Mouse (Mus musculus): ENCODE data around the gene Nrg3. TPM values are rescaled to one million over a fixed set of nuclear protein-coding genes. Genes with fewer than 3 reads are reported as not detected.

Gene Nrg3
- polyA plus RNA-seq, 1 experiment from 2014 or later, result 1.3 TPM

DNA sequence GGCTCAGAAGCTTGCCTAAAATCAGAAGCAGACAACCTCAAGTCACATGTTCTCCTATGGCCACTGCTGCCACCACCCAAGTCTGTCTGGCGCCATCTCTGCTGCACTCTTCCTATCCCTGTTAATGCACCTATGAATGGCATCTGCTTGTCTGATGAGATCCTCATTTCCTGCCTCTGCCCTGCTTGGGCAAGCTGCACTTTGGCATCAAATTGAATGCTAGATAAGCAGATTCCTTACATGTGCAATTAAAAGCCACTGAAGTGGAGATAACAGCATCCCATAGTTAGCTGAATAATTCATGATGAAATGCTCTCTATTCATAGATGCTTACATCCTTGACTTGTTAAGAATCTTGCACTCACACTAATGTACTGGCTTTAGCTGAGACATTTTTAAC, 648.0 kb downstream of the Nrg3 start:
- Histone ChIP-seq H3K27ac (ENCODE audit: low read depth, low read length) (no peak overlapping the region), H3K27me3 (ENCODE audit: control insufficient read depth, insufficient read depth, low read length) (no peaks in the 10 kb centered on the region), H3K4me1 (ENCODE audit: control insufficient read depth, insufficient read depth, low read length) (no peaks in the 10 kb centered on the region), H3K4me2 (replicated peaks; ENCODE audit: low read depth, low read length) (no peak overlapping the region), H3K9me3 (ENCODE audit: control insufficient read depth, low read length) (no peaks in the 10 kb centered on the region), H3K9ac (ENCODE audit: low read depth, low read length) (no peak overlapping the region), H3K36me3 (ENCODE audit: control insufficient read depth, insufficient read depth, low read length) (no peaks in the 10 kb centered on the region), H3K4me3 (ENCODE audit: low read length) (no peak overlapping the region)
- ATAC-seq (ENCODE audit: low FRiP score, low TSS enrichment), result no peak
- 64% methylated on average over 1 of the region's 1 CpGs for WGBS

DNA sequence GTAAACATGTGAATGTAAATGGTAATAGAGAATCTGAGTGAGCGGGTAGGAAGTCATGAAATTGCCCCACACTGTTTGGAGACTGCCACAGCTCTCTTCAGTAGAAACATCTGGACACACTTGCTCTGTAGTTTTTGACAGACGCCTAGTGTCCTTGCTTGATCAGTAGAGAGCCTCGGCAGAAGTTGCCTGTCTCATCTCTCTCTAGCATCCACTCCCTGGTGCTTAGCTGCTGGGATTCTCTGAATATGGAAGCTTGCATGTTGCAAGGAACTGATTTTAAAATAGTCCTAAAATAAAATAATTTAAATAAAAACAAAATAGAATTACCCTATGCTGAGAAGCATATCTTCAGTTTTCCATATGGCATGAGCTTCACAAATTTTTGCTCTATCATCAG, 675.9 kb downstream of the Nrg3 start:
- H3K27ac ChIP-seq (ENCODE audit: low read depth, low read length), result no peak overlapping the region
- H3K4me1 ChIP-seq (ENCODE audit: control insufficient read depth, insufficient read depth, low read length), result no peaks in the 10 kb centered on the region
- 81% methylated on average over 3 of the region's 3 CpGs for WGBS
- no peaks in the 10 kb centered on the region for H3K36me3 ChIP-seq (ENCODE audit: control insufficient read depth, insufficient read depth, low read length)
- no peaks in the 10 kb centered on the region for H3K27me3 ChIP-seq (ENCODE audit: control insufficient read depth, insufficient read depth, low read length)
- H3K4me2 ChIP-seq (replicated peaks; ENCODE audit: low read depth, low read length), result no peak overlapping the region
- H3K9ac ChIP-seq (ENCODE audit: low read depth, low read length), result no peak overlapping the region
- no peak for ATAC-seq (ENCODE audit: low FRiP score, low TSS enrichment)
- H3K9me3 ChIP-seq (ENCODE audit: control insufficient read depth, low read length), result no peaks in the 10 kb centered on the region
- H3K4me3 ChIP-seq (ENCODE audit: low read length), result no peak overlapping the region

DNA sequence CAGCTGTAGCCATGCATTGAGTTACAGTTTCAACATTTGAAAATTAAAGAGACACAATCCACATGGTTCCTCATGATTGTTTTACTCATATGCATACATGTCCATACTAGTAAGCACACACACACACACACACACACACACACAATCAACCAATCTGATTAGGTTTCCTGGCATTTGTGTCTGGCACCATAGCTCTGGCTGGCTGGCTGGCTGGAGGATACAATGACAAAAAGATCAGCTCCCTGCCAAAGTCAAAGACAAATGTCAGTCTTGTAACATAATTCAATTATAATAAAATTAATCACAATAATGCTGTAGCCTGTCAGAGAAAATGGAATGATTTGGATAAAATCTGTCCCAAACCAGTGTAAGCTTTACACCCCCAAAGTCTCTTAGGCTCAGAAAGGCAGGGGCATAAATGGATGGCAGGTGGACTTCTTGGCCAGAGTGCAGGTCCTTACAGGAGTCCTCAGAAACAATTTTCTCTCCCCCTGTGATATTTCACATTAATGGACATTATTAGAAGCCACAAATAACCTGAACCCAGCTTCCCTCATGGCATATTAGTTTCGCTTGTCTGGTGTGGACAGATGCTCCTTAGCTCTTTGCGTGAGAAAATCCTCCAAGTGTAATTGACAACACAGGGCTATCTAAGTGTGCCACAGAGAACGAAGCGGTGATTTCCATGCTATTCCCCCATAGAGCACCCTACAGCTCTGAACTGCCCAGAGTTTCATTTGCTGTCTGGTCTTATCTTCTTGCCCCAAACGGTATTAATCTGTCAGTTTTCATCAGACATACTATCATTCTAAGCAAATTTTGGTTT, 697.4 kb downstream of the Nrg3 start:
- H3K4me3 ChIP-seq (ENCODE audit: low read length), result no peak overlapping the region
- no peaks in the 10 kb centered on the region for H3K4me1 ChIP-seq (ENCODE audit: control insufficient read depth, insufficient read depth, low read length)
- no peaks in the 10 kb centered on the region for H3K9me3 ChIP-seq (ENCODE audit: control insufficient read depth, low read length)
- 93% methylated on average over 5 of the region's 5 CpGs for WGBS
- no peak overlapping the region for H3K27ac ChIP-seq (ENCODE audit: low read depth, low read length)
- H3K4me2 ChIP-seq (replicated peaks; ENCODE audit: low read depth, low read length), result no peak overlapping the region
- H3K36me3 ChIP-seq (ENCODE audit: control insufficient read depth, insufficient read depth, low read length), result no peaks in the 10 kb centered on the region
- no peak for ATAC-seq (ENCODE audit: low FRiP score, low TSS enrichment)
- no peaks in the 10 kb centered on the region for H3K27me3 ChIP-seq (ENCODE audit: control insufficient read depth, insufficient read depth, low read length)
- no peak overlapping the region for H3K9ac ChIP-seq (ENCODE audit: low read depth, low read length)

DNA sequence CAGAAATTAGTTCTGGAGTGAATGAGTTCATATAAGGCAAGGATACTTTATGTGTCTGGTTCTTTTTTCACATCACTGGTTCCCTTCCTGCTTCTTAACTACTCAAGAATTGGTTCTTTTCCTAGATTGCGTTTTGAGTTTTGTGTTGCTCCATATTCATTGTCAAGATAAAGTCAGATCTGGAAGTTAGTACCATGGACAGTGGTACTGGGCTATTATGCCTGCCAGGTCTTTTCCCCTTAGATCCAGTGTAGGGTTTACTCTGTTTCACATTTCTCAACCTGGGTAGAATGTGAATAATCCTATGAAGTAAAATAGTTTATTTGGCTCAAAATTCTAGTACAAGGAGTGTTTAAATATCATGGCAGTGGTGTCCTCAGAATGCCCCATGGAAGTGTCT, 698.1 kb downstream of the Nrg3 start:
- Histone ChIP-seq H3K9ac (ENCODE audit: low read depth, low read length) (no peak overlapping the region), H3K4me1 (ENCODE audit: control insufficient read depth, insufficient read depth, low read length) (no peaks in the 10 kb centered on the region), H3K27ac (ENCODE audit: low read depth, low read length) (no peak overlapping the region), H3K9me3 (ENCODE audit: control insufficient read depth, low read length) (no peaks in the 10 kb centered on the region), H3K4me2 (replicated peaks; ENCODE audit: low read depth, low read length) (no peak overlapping the region), H3K4me3 (ENCODE audit: low read length) (no peak overlapping the region), H3K27me3 (ENCODE audit: control insufficient read depth, insufficient read depth, low read length) (no peaks in the 10 kb centered on the region), H3K36me3 (ENCODE audit: control insufficient read depth, insufficient read depth, low read length) (no peaks in the 10 kb centered on the region)
- ATAC-seq (ENCODE audit: low FRiP score, low TSS enrichment), result no peak
- WGBS, result 48% methylated on average over 1 of the region's 1 CpGs

DNA sequence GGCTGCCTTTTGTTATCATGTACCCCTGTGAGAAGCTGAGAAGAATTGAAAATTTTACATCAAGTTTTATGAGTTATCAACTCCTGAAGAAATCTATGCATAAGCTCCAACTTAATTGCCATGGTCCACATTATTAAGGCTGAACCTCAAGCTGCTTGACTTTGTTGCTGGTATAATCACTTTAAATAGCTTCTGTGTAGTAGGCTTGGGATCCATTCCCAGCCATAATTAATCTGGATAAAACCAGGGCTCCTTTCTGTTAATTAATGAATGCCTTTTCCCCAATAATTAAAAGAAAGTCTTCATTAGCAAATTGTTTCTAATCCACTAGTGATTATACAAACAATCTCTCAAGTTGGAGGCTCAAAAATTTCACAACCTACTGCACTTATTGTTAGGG, 742.4 kb downstream of the Nrg3 start:
- Histone ChIP-seq H3K27ac (ENCODE audit: low read depth, low read length) (no peak overlapping the region), H3K4me3 (ENCODE audit: low read length) (no peak overlapping the region), H3K4me1 (ENCODE audit: control insufficient read depth, insufficient read depth, low read length) (no peaks in the 10 kb centered on the region), H3K36me3 (ENCODE audit: control insufficient read depth, insufficient read depth, low read length) (no peaks in the 10 kb centered on the region), H3K27me3 (ENCODE audit: control insufficient read depth, insufficient read depth, low read length) (no peaks in the 10 kb centered on the region), H3K9me3 (ENCODE audit: control insufficient read depth, low read length) (no peaks in the 10 kb centered on the region), H3K9ac (ENCODE audit: low read depth, low read length) (no peak overlapping the region), H3K4me2 (replicated peaks; ENCODE audit: low read depth, low read length) (no peak overlapping the region)
- ATAC-seq (ENCODE audit: low FRiP score, low TSS enrichment), result no peak

DNA sequence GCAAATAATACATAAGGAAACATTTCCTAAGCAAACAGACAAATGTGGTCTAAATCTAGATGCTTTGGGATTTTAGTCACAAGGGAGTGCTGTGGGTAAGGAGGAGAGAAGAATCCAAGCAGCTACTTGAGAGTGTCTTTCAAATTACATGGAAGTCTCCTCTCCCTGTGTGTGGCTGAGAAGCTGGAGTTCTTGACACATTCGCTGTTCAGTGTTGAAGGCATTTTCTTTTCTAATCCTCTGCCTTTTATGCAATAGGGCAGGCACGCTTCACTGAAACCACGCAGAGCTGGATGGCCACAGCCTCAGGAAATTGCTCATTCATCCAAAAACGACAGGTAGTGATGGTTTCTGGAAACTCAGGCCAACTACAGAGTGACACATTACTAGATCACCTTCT, 769.0 kb downstream of the Nrg3 start:
- H3K4me2 ChIP-seq (replicated peaks; ENCODE audit: low read depth, low read length), result no peak overlapping the region
- no peak overlapping the region for H3K27ac ChIP-seq (ENCODE audit: low read depth, low read length)
- H3K9me3 ChIP-seq (ENCODE audit: control insufficient read depth, low read length), result no peaks in the 10 kb centered on the region
- no peaks in the 10 kb centered on the region for H3K27me3 ChIP-seq (ENCODE audit: control insufficient read depth, insufficient read depth, low read length)
- ATAC-seq (ENCODE audit: low FRiP score, low TSS enrichment), result no peak
- H3K4me1 ChIP-seq (ENCODE audit: control insufficient read depth, insufficient read depth, low read length), result no peaks in the 10 kb centered on the region
- H3K36me3 ChIP-seq (ENCODE audit: control insufficient read depth, insufficient read depth, low read length), result no peaks in the 10 kb centered on the region
- WGBS, result 46% methylated on average over 4 of the region's 4 CpGs
- no peak overlapping the region for H3K9ac ChIP-seq (ENCODE audit: low read depth, low read length)
- no peak overlapping the region for H3K4me3 ChIP-seq (ENCODE audit: low read length)

DNA sequence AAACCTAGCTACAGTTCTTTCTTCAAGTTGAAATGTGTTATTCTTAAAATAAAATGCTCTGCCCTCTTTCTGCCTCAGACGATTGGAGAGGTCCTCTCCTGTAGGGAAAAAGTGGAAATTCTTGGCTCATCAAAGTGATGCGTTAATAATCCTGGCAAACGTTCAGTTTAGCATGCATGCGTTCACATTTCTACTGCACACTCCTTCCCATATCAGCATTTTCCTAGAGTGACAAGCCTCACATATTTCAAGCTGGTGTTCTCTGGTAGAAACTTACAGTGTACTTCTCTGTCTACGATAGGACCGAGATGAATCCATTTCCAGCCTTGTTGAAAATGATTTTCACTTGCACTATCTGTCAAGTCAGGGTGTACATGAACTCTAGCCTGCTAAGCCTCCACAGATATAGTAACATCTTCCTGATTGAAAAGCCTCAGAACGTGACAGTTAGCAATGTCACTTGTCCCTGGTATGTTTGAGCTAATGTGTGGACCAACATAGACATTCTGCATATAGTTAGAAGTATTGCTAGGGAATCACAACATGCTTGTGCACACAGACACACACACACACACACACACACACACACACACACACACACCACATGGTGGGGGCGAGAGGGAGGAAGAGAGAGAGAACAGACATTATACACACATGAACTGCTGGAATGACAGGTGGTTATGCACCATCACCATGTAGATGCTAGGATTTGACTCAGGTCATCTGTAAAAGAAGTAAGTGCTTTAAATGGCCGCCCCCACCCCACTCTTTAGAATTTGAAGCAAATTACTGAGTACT, 770.1 kb downstream of the Nrg3 start:
- Histone ChIP-seq H3K4me2 (replicated peaks; ENCODE audit: low read depth, low read length) (no peak overlapping the region), H3K27ac (ENCODE audit: low read depth, low read length) (no peak overlapping the region), H3K4me3 (ENCODE audit: low read length) (no peak overlapping the region), H3K9me3 (ENCODE audit: control insufficient read depth, low read length) (no peaks in the 10 kb centered on the region), H3K4me1 (ENCODE audit: control insufficient read depth, insufficient read depth, low read length) (no peaks in the 10 kb centered on the region), H3K36me3 (ENCODE audit: control insufficient read depth, insufficient read depth, low read length) (no peaks in the 10 kb centered on the region), H3K9ac (ENCODE audit: low read depth, low read length) (no peak overlapping the region), H3K27me3 (ENCODE audit: control insufficient read depth, insufficient read depth, low read length) (no peaks in the 10 kb centered on the region)
- ATAC-seq (ENCODE audit: low FRiP score, low TSS enrichment), result no peak
- 81% methylated on average over 9 of the region's 9 CpGs for WGBS

DNA sequence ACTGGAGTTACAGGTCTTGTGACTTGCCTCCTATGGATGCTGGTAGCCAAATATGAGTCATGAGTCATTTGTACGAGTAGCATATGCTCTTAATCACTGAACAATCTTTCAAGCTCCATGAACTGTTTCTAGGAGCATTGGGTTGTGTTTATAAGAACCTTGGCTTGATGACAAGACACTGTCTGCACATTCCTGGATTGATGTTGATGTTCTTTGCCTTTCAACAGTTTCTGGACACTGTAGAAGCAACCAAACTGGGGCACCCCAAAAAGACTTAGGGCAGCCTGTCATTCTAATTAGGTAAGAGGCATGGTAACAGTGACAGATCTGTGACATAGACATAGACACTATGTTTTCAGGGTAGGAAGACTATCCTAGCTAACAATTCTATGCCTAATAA, 771.5 kb downstream of the Nrg3 start:
- Histone ChIP-seq H3K27me3 (ENCODE audit: control insufficient read depth, insufficient read depth, low read length) (no peaks in the 10 kb centered on the region), H3K9ac (ENCODE audit: low read depth, low read length) (no peak overlapping the region), H3K27ac (ENCODE audit: low read depth, low read length) (no peak overlapping the region), H3K4me3 (ENCODE audit: low read length) (no peak overlapping the region), H3K36me3 (ENCODE audit: control insufficient read depth, insufficient read depth, low read length) (no peaks in the 10 kb centered on the region), H3K4me2 (replicated peaks; ENCODE audit: low read depth, low read length) (no peak overlapping the region), H3K4me1 (ENCODE audit: control insufficient read depth, insufficient read depth, low read length) (no peaks in the 10 kb centered on the region), H3K9me3 (ENCODE audit: control insufficient read depth, low read length) (no peaks in the 10 kb centered on the region)
- ATAC-seq (ENCODE audit: low FRiP score, low TSS enrichment), result no peak
- WGBS, result 48% methylated on average over 1 of the region's 1 CpGs

DNA sequence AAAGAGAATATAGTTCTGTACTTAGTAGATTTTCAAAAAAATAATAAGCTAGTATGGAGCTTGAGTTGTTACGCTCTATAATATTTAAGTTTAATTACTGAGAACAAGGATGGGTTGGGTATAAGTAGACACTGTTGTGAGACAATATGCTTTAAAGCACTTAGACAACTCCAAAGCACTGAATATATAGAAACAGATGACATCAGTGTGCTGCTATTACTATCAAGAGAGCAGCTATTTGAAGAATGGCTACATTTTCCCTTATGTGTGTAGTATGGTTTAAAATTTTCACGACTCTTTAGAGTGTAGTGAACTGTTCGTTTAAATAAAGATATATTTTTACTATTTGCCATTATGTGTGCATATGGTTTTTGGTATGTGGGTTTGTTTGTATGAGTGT, 771.9 kb downstream of the Nrg3 start:
- Histone ChIP-seq H3K27ac (ENCODE audit: low read depth, low read length) (no peak overlapping the region), H3K4me1 (ENCODE audit: control insufficient read depth, insufficient read depth, low read length) (no peaks in the 10 kb centered on the region), H3K4me2 (replicated peaks; ENCODE audit: low read depth, low read length) (no peak overlapping the region), H3K9ac (ENCODE audit: low read depth, low read length) (no peak overlapping the region), H3K9me3 (ENCODE audit: control insufficient read depth, low read length) (no peaks in the 10 kb centered on the region), H3K4me3 (ENCODE audit: low read length) (no peak overlapping the region), H3K36me3 (ENCODE audit: control insufficient read depth, insufficient read depth, low read length) (no peaks in the 10 kb centered on the region), H3K27me3 (ENCODE audit: control insufficient read depth, insufficient read depth, low read length) (no peaks in the 10 kb centered on the region)
- WGBS, result 94% methylated on average over 3 of the region's 3 CpGs
- ATAC-seq (ENCODE audit: low FRiP score, low TSS enrichment), result no peak

All from kidney, embryonic 14.5 days (tissue).